8 mouse cellular contexts compared by ENCODE assay signal in the genomic region with DNA sequence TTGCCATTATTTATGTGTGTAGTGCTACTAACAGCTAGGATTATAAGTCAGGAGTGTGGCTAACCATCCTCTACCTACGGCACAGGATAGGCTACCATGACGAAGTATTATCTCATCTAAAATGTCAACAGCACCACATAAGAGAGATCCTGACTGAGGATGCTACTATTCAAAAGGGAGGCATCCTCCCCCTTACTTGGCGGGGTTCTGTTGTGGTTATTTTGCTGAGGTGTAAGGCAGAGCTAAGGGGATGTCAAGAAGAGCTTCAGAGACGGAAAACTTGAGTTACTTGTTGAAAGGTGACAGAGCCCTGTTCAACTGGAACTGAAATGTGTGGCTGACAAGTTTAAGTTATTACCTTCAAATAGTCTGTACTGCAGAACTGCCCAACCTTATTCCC. TPM values are rescaled to one million over a fixed set of nuclear protein-coding genes. Genes with fewer than 3 reads are reported as not detected.
DNase-seq lines count a peak whose midpoint lies in the region; ATAC-seq and TF ChIP-seq lines count a peak whose summit lies in the region.

No protein-coding gene starts in this region.

- TF ChIP-seq CTCF in liver, postnatal 0 days (IDR thresholded peaks at IDR 0.05; ENCODE audit: low read depth): no peak

- no peak overlapping the region for H3K27ac ChIP-seq in forebrain, embryonic 13.5 days
- no peak overlapping the region for H3K27ac ChIP-seq in forebrain, embryonic 11.5 days (ENCODE audit: low read depth, low read length)
- no peak overlapping the region for H3K27ac ChIP-seq in liver, embryonic 13.5 days
- H3K27ac ChIP-seq in liver, postnatal 0 days (ENCODE audit: low read depth): no peak overlapping the region

- ATAC-seq in forebrain, embryonic 13.5 days: no peak
- ATAC-seq in forebrain, embryonic 11.5 days (replicated peaks; ENCODE audit: low FRiP score): no peak
- ATAC-seq in liver, embryonic 13.5 days (ENCODE audit: low read depth): no peak
- no peak for ATAC-seq in liver, postnatal 0 days

- TF ChIP-seq EP300 in liver, postnatal 0 days (IDR thresholded peaks at IDR 0.05; ENCODE audit: low read depth): no peak

- no peaks in the 10 kb centered on the region for H3K9me3 ChIP-seq in forebrain, embryonic 13.5 days (replicated peaks)
- H3K9me3 ChIP-seq in forebrain, embryonic 11.5 days (ENCODE audit: control insufficient read depth, low read length): no peaks in the 10 kb centered on the region
- H3K9me3 ChIP-seq in liver, embryonic 13.5 days (replicated peaks): no peaks in the 10 kb centered on the region
- H3K9me3 ChIP-seq in liver, postnatal 0 days (ENCODE audit: low read length): no peaks in the 10 kb centered on the region

- peak overlapping the region; percentile 76; the same call in 1 of the 2 replicates for H3K4me3 ChIP-seq in forebrain, embryonic 13.5 days
- H3K4me3 ChIP-seq in forebrain, embryonic 11.5 days (ENCODE audit: low read depth, low read length): no peak overlapping the region
- no peak overlapping the region for H3K4me3 ChIP-seq in liver, embryonic 13.5 days (replicated peaks)
- H3K4me3 ChIP-seq in liver, postnatal 0 days (ENCODE audit: low read depth, low read length): no peak overlapping the region

- no peak overlapping the region for H3K9ac ChIP-seq in forebrain, embryonic 13.5 days
- H3K9ac ChIP-seq in forebrain, embryonic 11.5 days (ENCODE audit: low read length): no peak overlapping the region
- H3K9ac ChIP-seq in liver, embryonic 13.5 days: no peak overlapping the region
- no peak overlapping the region for H3K9ac ChIP-seq in liver, postnatal 0 days (replicated peaks)

- H3K36me3 ChIP-seq in forebrain, embryonic 13.5 days (ENCODE audit: poor library complexity, severe bottlenecking): no peaks in the 10 kb centered on the region
- H3K36me3 ChIP-seq in forebrain, embryonic 11.5 days (ENCODE audit: control insufficient read depth, insufficient read depth, low read length): no peaks in the 10 kb centered on the region
- H3K36me3 ChIP-seq in liver, embryonic 13.5 days: no peaks in the 10 kb centered on the region
- no peaks in the 10 kb centered on the region for H3K36me3 ChIP-seq in liver, postnatal 0 days (replicated peaks; ENCODE audit: insufficient read depth, low read length)

- no peak for DNase-seq in forebrain, embryonic 11.5 days (ENCODE audit: low spot score)
- no peak for DNase-seq in liver, embryonic 13.5 days
- DNase-seq in liver: no peak
- DNase-seq in liver, postnatal 0 days: no peak
- DNase-seq in thymus, postnatal 14 days: peak; percentile 29
- DNase-seq in adrenal gland, adult 2 months: no peak
- no peak for DNase-seq in layer of hippocampus, postnatal 10 days (ENCODE audit: low spot score in 2 of 2)

- no peaks in the 10 kb centered on the region for H3K27me3 ChIP-seq in forebrain, embryonic 13.5 days
- H3K27me3 ChIP-seq in forebrain, embryonic 11.5 days (ENCODE audit: control insufficient read depth, insufficient read depth, low read length): no peaks in the 10 kb centered on the region
- no peaks in the 10 kb centered on the region for H3K27me3 ChIP-seq in liver, embryonic 13.5 days
- H3K27me3 ChIP-seq in liver, postnatal 0 days (ENCODE audit: insufficient read depth, low read length): no peaks in the 10 kb centered on the region

- peak overlapping the region; percentile 73 for H3K4me2 ChIP-seq in forebrain, embryonic 13.5 days
- H3K4me2 ChIP-seq in forebrain, embryonic 11.5 days (ENCODE audit: low read depth, low read length, severe bottlenecking): no peak overlapping the region
- H3K4me2 ChIP-seq in liver, embryonic 13.5 days: peak overlapping the region; percentile 97
- 0 out of 2 replicates have a peak overlapping the region, but pooled peaks have one; percentile 96 for H3K4me2 ChIP-seq in liver, postnatal 0 days (ENCODE audit: low read depth, low read length)

- 75% methylated on average over 4 of the region's 4 CpGs for WGBS in forebrain, embryonic 13.5 days
- WGBS in forebrain, embryonic 11.5 days: 80% methylated on average over 4 of the region's 4 CpGs
- 64% methylated on average over 4 of the region's 4 CpGs for WGBS in liver, embryonic 13.5 days (ENCODE audit: insufficient replicate concordance)
- WGBS in liver, postnatal 0 days (ENCODE audit: insufficient replicate concordance): 69% methylated on average over 4 of the region's 4 CpGs

- H3K4me1 ChIP-seq in forebrain, embryonic 13.5 days: peaks cover 18% of the 10 kb centered on the region
- no peaks in the 10 kb centered on the region; the same call in 1 of the 2 replicates for H3K4me1 ChIP-seq in forebrain, embryonic 11.5 days (replicated peaks; ENCODE audit: control insufficient read depth, insufficient read depth, low read length)
- peaks cover 56% of the 10 kb centered on the region for H3K4me1 ChIP-seq in liver, embryonic 13.5 days (replicated peaks)
- H3K4me1 ChIP-seq in liver, postnatal 0 days (ENCODE audit: insufficient read depth): peaks cover 30% of the 10 kb centered on the region

RNA-seq across cellular contexts. Expression of gene Ppp2r3a, which starts 2.0 kb away (rescaled TPM):
- polyA plus RNA-seq in forebrain, embryonic 13.5 days (2015; fragmentation: Nextera tagmentation; extraction: Ambion mirVana): 15.9 and 17.3 TPM in 2 replicates
- polyA plus RNA-seq in forebrain, embryonic 11.5 days (2014; fragmentation: Nextera tagmentation; extraction: Ambion mirVana): 13.2 and 15.5 TPM in 2 replicates
- 2.2 and 2.4 TPM in 2 replicates for polyA plus RNA-seq in liver, embryonic 13.5 days (2015; fragmentation: Nextera tagmentation; extraction: Ambion mirVana)
- polyA plus RNA-seq in liver, postnatal 0 days (2015; fragmentation: Nextera tagmentation; extraction: Ambion mirVana): 2.4 and 2.6 TPM in 2 replicates
- 10 to 100 TPM; 21.5 to 22.2 TPM for total RNA-seq in adrenal gland, adult 2 months (2021)
- polyA plus RNA-seq in adrenal gland, adult 2 months (2012; rRNA removed): 1.1 and 1.7 TPM in 2 replicates
- total RNA-seq in layer of hippocampus, postnatal 10 days (2021): 10 to 100 TPM; 31.4 to 31.6 TPM
